Mouse (Mus musculus) stomach, postnatal 0 days (tissue): ENCODE data around the gene Rnasek.

ENCODE experiments used
- CTCF ChIP-seq: IDR thresholded peaks from 2 replicates; pipeline ENCODE4 v1.5.1; 2016; ENCODE audit warnings: antibody characterized with exemption, low read depth, mild to moderate bottlenecking, moderate library complexity
- EP300 ChIP-seq: optimal IDR thresholded peaks from 2 replicates; pipeline ENCODE3; 2016; ENCODE audit warnings: antibody characterized with exemption

GRCm38 (mm10) chr11:70220323-70220722 lies 19.3 kb downstream of the Rnasek start:
- no peak for TF ChIP-seq CTCF
- no peak for TF ChIP-seq EP300
